Mouse (Mus musculus): ENCODE results near the gene Kif17. TPM values are rescaled to one million over a fixed set of nuclear protein-coding genes. Genes with fewer than 3 reads are reported as not detected.

Gene Kif17
- total RNA-seq, 2 experiments from 2014 or later = 0.08 TPM; not detected in 1

GRCm38 (mm10) chr4:138258663-138259062, 8.4 kb downstream of the Kif17 start:
- intact Hi-C loops (cut with DNase I) = no loop called here

GRCm38 (mm10) chr4:138259482-138259881, 9.2 kb downstream of the Kif17 start:
- DNase-seq = no peak
- intact Hi-C loops (cut with DNase I) = no loop called here

More at GRCm38 (mm10) chr4:138258663-138259062, 8.4 kb downstream of the Kif17 start:
- no peak for DNase-seq

- intact Hi-C loops (cut with DNase I) = no loop called here
- peak; percentile 86 to 89 for DNase-seq
Measured at GRCm38 (mm10) chr4:138261843-138262681, 11.8 kb downstream of the Kif17 start.

GRCm38 (mm10) chr4:138267869-138268268, 17.6 kb downstream of the Kif17 start:
- DNase-seq = no peak
- intact Hi-C loops (cut with DNase I) = no loop called here

- intact Hi-C loops (cut with DNase I) = no loop called here
- peak in 1 of 2 experiments; percentile 6 for DNase-seq
Measured at GRCm38 (mm10) chr4:138272011-138272997, 22.1 kb downstream of the Kif17 start.

- intact Hi-C loops (cut with DNase I) = no loop called here
- DNase-seq = no peak
Measured at GRCm38 (mm10) chr4:138278346-138278745, 28.1 kb downstream of the Kif17 start.

- peak; percentile 22 to 26 for DNase-seq
- intact Hi-C loops (cut with DNase I) = no loop called here
Measured at GRCm38 (mm10) chr4:138282834-138283233, 32.6 kb downstream of the Kif17 start.

- intact Hi-C loops (cut with DNase I) = no loop called here
- no peak for DNase-seq
Measured at GRCm38 (mm10) chr4:138286411-138286810, 36.2 kb downstream of the Kif17 start.

- DNase-seq = no peak
Measured at GRCm38 (mm10) chr4:138288691-138289090, 38.5 kb downstream of the Kif17 start.

GRCm38 (mm10) chr4:138292028-138292427, 41.8 kb downstream of the Kif17 start:
- intact Hi-C loops (cut with DNase I) = no loop called here
- no peak for DNase-seq

More at GRCm38 (mm10) chr4:138288691-138289090, 38.5 kb downstream of the Kif17 start:
- intact Hi-C loops (cut with DNase I) = no loop called here

GRCm38 (mm10) chr4:138293261-138293948, 43.2 kb downstream of the Kif17 start:
- intact Hi-C loops (cut with DNase I) = no loop called here
- no peak for DNase-seq

GRCm38 (mm10) chr4:138293949-138294550, 43.8 kb downstream of the Kif17 start:
- no peak for DNase-seq
- intact Hi-C loops (cut with DNase I) = no loop called here

GRCm38 (mm10) chr4:138301271-138301780, 51.1 kb downstream of the Kif17 start:
- no peak for DNase-seq
- intact Hi-C loops (cut with DNase I) = loop anchor here (10.0 kb wide), 1 partner anchor 307 kb away; the partner anchor contains the start of gene Eif4g3

- DNase-seq = no peak
Measured at GRCm38 (mm10) chr4:138303011-138303410, 52.8 kb downstream of the Kif17 start.

GRCm38 (mm10) chr4:138303742-138304141, 53.5 kb downstream of the Kif17 start:
- intact Hi-C loops (cut with DNase I) = loop anchor here (10.0 kb wide), 1 partner anchor 309 kb away; the partner anchor contains the start of gene Eif4g3
- no peak for DNase-seq

More at GRCm38 (mm10) chr4:138303011-138303410, 52.8 kb downstream of the Kif17 start:
- intact Hi-C loops (cut with DNase I) = loop anchor here (10.0 kb wide), 1 partner anchor 308 kb away; the partner anchor contains the start of gene Eif4g3

- peak; percentile 94 to 96 for DNase-seq
- intact Hi-C loops (cut with DNase I) = loop anchor here (10.0 kb wide), 1 partner anchor 310 kb away; the partner anchor contains the start of gene Eif4g3
Measured at GRCm38 (mm10) chr4:138304340-138305104, 54.3 kb downstream of the Kif17 start, which contains the start of gene Ddost. TSS of gene Ddost (plus strand) at chr4:138304730.

GRCm38 (mm10) chr4:138307025-138307424, 56.8 kb downstream of the Kif17 start:
- intact Hi-C loops (cut with DNase I) = loop anchor here (10.0 kb wide), 1 partner anchor 312 kb away; the partner anchor contains the start of gene Eif4g3
- no peak for DNase-seq

GRCm38 (mm10) chr4:138307739-138308138, 57.5 kb downstream of the Kif17 start:
- intact Hi-C loops (cut with DNase I) = loop anchor here (10.0 kb wide), 1 partner anchor 313 kb away; the partner anchor contains the start of gene Eif4g3
- DNase-seq = no peak

Measured in heart, postnatal 36 days (tissue).